Mouse (Mus musculus) liver, adult 2 months (tissue): ENCODE results near the gene Trim66. TPM values are rescaled to one million over a fixed set of nuclear protein-coding genes. Genes with fewer than 3 reads are reported as not detected.

Experiments
- DNase-seq: peaks from one replicate; pipeline ENCODE4 v3.0.0-alpha.2; 2011; ENCODE audit warnings: low read depth, low spot score; ENCODE audit errors: extremely low read depth
- H3K27ac ChIP-seq: fragments of 200-500 bp; replicated peaks from 2 replicates; pipeline ENCODE4 v1.5.1; 2012; ENCODE audit warnings: low read depth, mild to moderate bottlenecking, control low read depth, inconsistent platforms, low read length; ENCODE audit not compliant: insufficient read depth
- H3K27me3 ChIP-seq: fragments of 200-500 bp; 2 replicates; pipeline ENCODE4 v1.6.1; 2012; ENCODE audit warnings: mild to moderate bottlenecking, moderate library complexity, low read length, inconsistent platforms; ENCODE audit not compliant: control insufficient read depth, insufficient read depth
- H3K36me3 ChIP-seq: fragments of 200-500 bp; 2 replicates; pipeline ENCODE4 v1.6.1; 2012; ENCODE audit warnings: low read length, inconsistent platforms; ENCODE audit not compliant: control insufficient read depth, insufficient read depth
- H3K4me1 ChIP-seq: fragments of 200-500 bp; 2 replicates; pipeline ENCODE4 v1.6.1; 2011; ENCODE audit warnings: low read length; ENCODE audit not compliant: control insufficient read depth, insufficient read depth
- H3K4me3 ChIP-seq: fragments of 200-500 bp; 2 replicates; pipeline ENCODE4 v1.5.1; 2011; ENCODE audit warnings: low read depth, mild to moderate bottlenecking, control low read depth, low read length, moderate library complexity; ENCODE audit not compliant: insufficient read depth
- H3K79me2 ChIP-seq: fragments of 200-500 bp; 2 replicates; pipeline ENCODE4 v1.6.1; 2012; ENCODE audit warnings: inconsistent platforms, mild to moderate bottlenecking, low read length, moderate library complexity; ENCODE audit not compliant: control insufficient read depth, insufficient read depth
- H3K9ac ChIP-seq: fragments of 200-500 bp; 2 replicates; pipeline ENCODE4 v1.6.1; 2012; ENCODE audit warnings: low read depth, mild to moderate bottlenecking, control low read depth, inconsistent platforms, low read length
- CTCF ChIP-seq: fragments of 200-500 bp; IDR thresholded peaks from 2 replicates; pipeline ENCODE4 v1.5.1; 2011; ENCODE audit warnings: low read depth, low read length, control low read depth
- POLR2A ChIP-seq: fragments of 200-500 bp; IDR thresholded peaks from 2 replicates; pipeline ENCODE4 v1.6.1; 2011; ENCODE audit warnings: low read length, control low read depth; ENCODE audit not compliant: insufficient read depth; ENCODE audit errors: extremely low read depth
- WGBS: fragments of 180-500 bp; shearing (Covaris S2); methylation state at CpG from one replicate; pipeline ENCODE4 v1.1.7; 2018; 5-methylcytosine and 5-hydroxymethylcytosine counted together
- polyA plus RNA-seq: library from polyadenylated mRNA; depleted of rRNA; stranded (reverse); fragments of >200 nt; gene quantifications from 2 replicates; pipeline ENCODE4 v1.2.3, GENCODE M21; 2012
- total RNA-seq: library from RNA; depleted of rRNA; stranded (reverse); fragments of >200 nt; gene quantifications from 2 replicates; pipeline ENCODE4 v1.2.3, GENCODE M21; 2014

Trim66 gene
- total and polyA plus RNA-seq, 2 experiments = under 0.01 to 0.06 TPM

DNA sequence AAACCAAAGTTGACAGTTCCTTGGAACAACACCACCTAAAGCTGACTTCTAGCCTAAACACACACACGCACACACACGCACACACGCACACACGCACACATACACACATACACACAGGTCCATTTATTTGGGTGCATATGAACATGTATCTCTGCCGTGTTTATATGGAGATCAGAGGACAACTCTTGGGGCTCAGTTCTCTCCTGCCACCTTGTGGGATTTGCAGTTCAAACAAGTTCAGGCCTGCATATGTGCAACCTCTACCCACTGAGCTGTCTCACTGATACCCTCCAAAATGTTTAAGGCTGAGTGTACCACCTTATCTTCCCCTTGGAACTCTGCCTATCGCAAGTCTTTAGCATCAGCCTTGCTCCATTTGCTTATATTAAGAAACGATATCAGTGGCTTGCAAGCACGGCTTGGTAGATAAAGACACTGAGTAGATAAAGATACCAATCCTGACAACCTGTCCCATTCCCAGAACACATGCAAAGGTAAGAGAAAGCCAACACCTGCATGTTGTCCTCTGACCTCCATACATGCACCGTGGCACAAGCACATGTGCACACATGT is 67.2 kb downstream of the Trim66 start:
- WGBS = 88% methylated on average over 9 of the region's 9 CpGs
- Histone ChIP-seq H3K27me3 (peaks cover 7% of the 10 kb centered on the region), H3K36me3 (no peaks in the 10 kb centered on the region), H3K4me3 (no peak overlapping the region), H3K79me2 (no peaks in the 10 kb centered on the region), H3K4me1 (no peaks in the 10 kb centered on the region; the same call in none of the 2 replicates), H3K9ac (no peak overlapping the region), H3K27ac (no peak overlapping the region)
- DNase-seq = no peak
- TF ChIP-seq POLR2A (no peak), CTCF (no peak)

- Histone ChIP-seq H3K9ac (peak within 1 kb of the TSS; percentile 36; the same call in 1 of the 2 replicates), H3K4me1 (no peaks in the 10 kb centered on the region; the same call in none of the 2 replicates), H3K79me2 (no peaks in the 10 kb centered on the region), H3K36me3 (no peaks in the 10 kb centered on the region), H3K4me3 (peak within 1 kb of the TSS; percentile 47), H3K27ac (no peak within 1 kb of the TSS), H3K27me3 (peaks cover 7% of the 10 kb centered on the region)
- peak; percentile 62 for DNase-seq
- TF ChIP-seq POLR2A = no peak
- TF ChIP-seq CTCF = no peak
- WGBS = 2% methylated on average over 62 of the region's 62 CpGs
These were observed 68.9 kb downstream of the Trim66 start, which contains the start of gene Stk33 for GRCm38 (mm10) chr7:109438781-109439591. Gene Stk33 (minus strand): TSS chr7:109439081.

GRCm38 (mm10) chr7:109424422-109425159 is 83.3 kb downstream of the Trim66 start:
- Histone ChIP-seq H3K4me3 (no peak overlapping the region), H3K27me3 (no peaks in the 10 kb centered on the region), H3K9ac (no peak overlapping the region), H3K79me2 (no peaks in the 10 kb centered on the region), H3K36me3 (no peaks in the 10 kb centered on the region), H3K4me1 (no peaks in the 10 kb centered on the region), H3K27ac (no peak overlapping the region)
- peak; percentile 31 for DNase-seq
- TF ChIP-seq POLR2A (no peak), CTCF (peak; percentile 36)
- WGBS = 46% methylated on average over 3 of the region's 3 CpGs

DNA sequence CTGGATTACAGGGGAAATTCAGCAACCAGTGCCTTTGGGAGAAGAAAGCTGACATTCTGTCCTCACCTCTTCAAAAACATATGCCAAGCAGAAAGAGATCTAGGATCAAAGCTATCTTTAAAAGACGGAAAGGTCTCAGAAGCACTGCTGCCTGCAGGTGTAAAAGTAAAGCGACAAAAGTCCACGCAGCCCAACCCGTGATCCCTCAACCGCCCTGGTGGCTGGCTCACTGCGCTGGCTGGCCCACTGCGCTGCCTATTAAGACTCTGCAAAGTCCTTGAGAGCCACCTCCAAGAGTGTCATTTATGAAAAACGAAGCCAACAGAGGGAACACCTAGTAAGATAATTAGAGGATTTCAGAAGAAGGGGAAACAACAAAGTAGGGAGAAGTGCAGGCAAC is 85.1 kb downstream of the Trim66 start:
- Histone ChIP-seq H3K9ac (no peak overlapping the region), H3K4me1 (no peaks in the 10 kb centered on the region), H3K27me3 (no peaks in the 10 kb centered on the region), H3K27ac (no peak overlapping the region), H3K4me3 (no peak overlapping the region), H3K79me2 (no peaks in the 10 kb centered on the region), H3K36me3 (no peaks in the 10 kb centered on the region)
- DNase-seq = no peak
- TF ChIP-seq CTCF (no peak), POLR2A (no peak)
- WGBS = 71% methylated on average over 8 of the region's 8 CpGs

DNA sequence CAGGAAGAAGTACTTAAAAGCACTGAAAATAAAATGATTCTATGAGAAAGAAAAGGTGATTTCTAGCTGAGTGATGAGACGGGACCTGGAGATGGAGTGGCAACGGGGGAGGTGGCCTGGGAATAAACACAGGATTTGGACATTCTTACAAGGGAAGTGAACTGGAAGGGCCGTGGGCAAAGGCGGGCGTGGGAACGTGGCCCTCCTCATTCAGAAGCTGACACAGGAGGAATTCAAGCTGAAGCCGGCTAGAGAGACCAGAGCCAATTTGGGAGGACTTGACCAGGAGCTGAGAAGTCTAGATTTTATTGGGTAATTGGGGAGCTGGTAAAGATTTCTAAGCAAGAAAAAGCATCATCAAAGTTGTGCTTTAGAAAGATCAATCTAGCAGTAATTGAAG is 102.4 kb downstream of the Trim66 start:
- Histone ChIP-seq H3K36me3 (no peaks in the 10 kb centered on the region), H3K27ac (no peak overlapping the region), H3K4me3 (no peak overlapping the region), H3K79me2 (no peaks in the 10 kb centered on the region), H3K4me1 (no peaks in the 10 kb centered on the region), H3K9ac (no peak overlapping the region), H3K27me3 (peaks cover 3% of the 10 kb centered on the region; the same call in 1 of the 2 replicates)
- no peak for DNase-seq
- TF ChIP-seq POLR2A = no peak
- no peak for TF ChIP-seq CTCF
- WGBS = 79% methylated on average over 7 of the region's 7 CpGs
